Mouse (Mus musculus): ENCODE measurements around the gene Resp18. TPM values are rescaled to one million over a fixed set of nuclear protein-coding genes. Genes with fewer than 3 reads are reported as not detected.
"Not testable (repeated sequence)": the region's sequence is repeated elsewhere in the genome, so short reads cannot be mapped to it uniquely, and the experiment has no call there.

Gene Resp18
- polyA plus RNA-seq, 1 experiment, result 275 TPM

DNA sequence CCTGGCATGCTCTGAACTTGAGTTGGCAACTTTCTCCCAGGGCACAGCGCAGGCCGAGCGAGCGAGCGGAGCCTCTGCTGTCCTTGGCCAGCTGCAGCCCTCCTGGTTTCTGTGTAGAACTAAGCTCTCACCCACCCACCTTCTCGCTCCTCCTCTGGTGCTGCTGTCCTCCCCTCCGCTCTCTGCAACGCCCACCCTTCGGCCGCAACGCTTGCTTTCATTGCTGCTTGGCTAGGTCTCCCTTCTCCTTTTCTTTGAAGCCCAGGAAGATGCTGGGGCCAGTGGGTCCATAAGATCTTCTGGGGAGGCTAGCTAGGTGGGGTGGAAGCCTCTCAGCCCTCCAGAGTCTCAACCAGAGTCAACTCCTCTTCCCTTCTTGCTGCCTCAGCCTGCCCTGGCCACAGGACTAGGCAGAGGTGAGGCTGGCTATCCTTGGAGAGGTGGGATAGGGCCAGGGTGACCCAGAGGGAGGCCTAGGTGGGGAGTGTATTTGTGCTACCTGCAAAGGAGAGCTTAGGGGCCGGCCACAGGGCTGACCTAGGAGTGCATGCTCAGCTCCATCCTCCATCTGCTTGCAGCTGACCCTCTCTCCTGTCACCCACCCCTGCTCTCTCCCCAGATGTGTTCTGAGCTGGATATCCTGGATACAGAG is 33.9 kb downstream of the Resp18 start:
- WGBS, result 78% methylated on average over 12 of the region's 12 CpGs
- Histone ChIP-seq H3K4me3 (replicated peaks; ENCODE audit: insufficient read depth, low read depth, low read length) (no peak overlapping the region), H3K4me1 (ENCODE audit: control insufficient read depth, insufficient read depth, low read length) (peaks cover 31% of the 10 kb centered on the region), H3K27ac (ENCODE audit: insufficient read depth, low read length) (no peak overlapping the region), H3K27me3 (ENCODE audit: control insufficient read depth, insufficient read depth, low read length) (no peaks in the 10 kb centered on the region)
- no peak for DNase-seq
- TF ChIP-seq CTCF (IDR thresholded peaks at IDR 0.05; ENCODE audit: borderline replicate concordance, insufficient read depth, low read depth, low read length) (no peak), POLR2A (IDR thresholded peaks at IDR 0.05; ENCODE audit: borderline replicate concordance, insufficient read depth, low read length) (no peak)

DNA sequence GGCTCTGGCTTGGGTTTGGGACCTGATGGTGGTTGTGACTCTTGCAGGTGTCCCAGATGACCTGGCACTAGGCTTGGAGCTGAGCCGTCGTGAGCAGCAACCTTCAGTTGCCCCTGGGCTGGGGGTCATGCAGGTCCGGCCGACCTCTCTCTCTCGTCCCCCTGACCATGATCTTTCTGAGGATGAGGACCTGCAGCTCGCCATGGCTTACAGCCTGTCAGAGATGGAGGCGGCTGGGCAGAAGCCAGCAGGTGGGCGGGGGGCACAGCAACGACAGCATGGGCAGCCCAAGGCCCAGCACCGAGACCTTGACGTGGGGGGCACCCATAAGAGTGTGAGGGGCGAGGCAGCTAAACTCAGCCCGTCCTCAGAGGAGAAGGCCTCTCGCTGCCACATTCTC is 34.8 kb downstream of the Resp18 start:
- no peak overlapping the region for H3K27ac ChIP-seq (ENCODE audit: insufficient read depth, low read length)
- peaks cover 35% of the 10 kb centered on the region for H3K4me1 ChIP-seq (ENCODE audit: control insufficient read depth, insufficient read depth, low read length)
- H3K27me3 ChIP-seq (ENCODE audit: control insufficient read depth, insufficient read depth, low read length), result no peaks in the 10 kb centered on the region
- no peak overlapping the region for H3K4me3 ChIP-seq (replicated peaks; ENCODE audit: insufficient read depth, low read depth, low read length)
- TF ChIP-seq CTCF (IDR thresholded peaks at IDR 0.05; ENCODE audit: borderline replicate concordance, insufficient read depth, low read depth, low read length), result no peak
- TF ChIP-seq POLR2A (IDR thresholded peaks at IDR 0.05; ENCODE audit: borderline replicate concordance, insufficient read depth, low read length), result no peak
- no peak for DNase-seq
- 85% methylated on average over 14 of the region's 14 CpGs for WGBS

DNA sequence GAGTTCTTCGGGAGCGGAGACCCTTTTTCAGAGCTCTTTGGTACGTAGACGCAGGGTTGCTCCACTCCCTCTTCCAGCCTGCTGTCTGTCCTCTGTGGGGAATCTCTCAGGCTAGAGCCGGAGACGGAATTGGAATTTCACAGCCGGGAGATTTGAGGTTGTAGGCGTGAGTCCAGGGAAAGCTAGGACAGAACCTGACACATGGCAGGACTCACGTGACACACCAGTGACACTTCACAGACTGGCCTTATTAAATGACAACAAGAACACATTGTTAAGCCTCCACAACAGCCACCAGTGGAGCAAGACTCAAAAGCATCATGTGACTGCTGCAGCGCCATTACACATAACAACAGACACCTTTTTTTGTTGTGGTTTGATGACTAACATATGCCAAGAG is 38.6 kb downstream of the Resp18 start:
- peak; percentile 63 to 79 for DNase-seq
- H3K27me3 ChIP-seq (ENCODE audit: control insufficient read depth, insufficient read depth, low read length), result no peaks in the 10 kb centered on the region
- no peak overlapping the region for H3K4me3 ChIP-seq (replicated peaks; ENCODE audit: insufficient read depth, low read depth, low read length)
- WGBS, result 23% methylated on average over 10 of the region's 10 CpGs
- peak overlapping the region; percentile 77; the same call in 1 of the 2 replicates for H3K27ac ChIP-seq (ENCODE audit: insufficient read depth, low read length)
- TF ChIP-seq POLR2A (IDR thresholded peaks at IDR 0.05; ENCODE audit: borderline replicate concordance, insufficient read depth, low read length) (no peak), CTCF (IDR thresholded peaks at IDR 0.05; ENCODE audit: borderline replicate concordance, insufficient read depth, low read depth, low read length) (no peak)
- H3K4me1 ChIP-seq (ENCODE audit: control insufficient read depth, insufficient read depth, low read length), result peaks cover 29% of the 10 kb centered on the region

DNA sequence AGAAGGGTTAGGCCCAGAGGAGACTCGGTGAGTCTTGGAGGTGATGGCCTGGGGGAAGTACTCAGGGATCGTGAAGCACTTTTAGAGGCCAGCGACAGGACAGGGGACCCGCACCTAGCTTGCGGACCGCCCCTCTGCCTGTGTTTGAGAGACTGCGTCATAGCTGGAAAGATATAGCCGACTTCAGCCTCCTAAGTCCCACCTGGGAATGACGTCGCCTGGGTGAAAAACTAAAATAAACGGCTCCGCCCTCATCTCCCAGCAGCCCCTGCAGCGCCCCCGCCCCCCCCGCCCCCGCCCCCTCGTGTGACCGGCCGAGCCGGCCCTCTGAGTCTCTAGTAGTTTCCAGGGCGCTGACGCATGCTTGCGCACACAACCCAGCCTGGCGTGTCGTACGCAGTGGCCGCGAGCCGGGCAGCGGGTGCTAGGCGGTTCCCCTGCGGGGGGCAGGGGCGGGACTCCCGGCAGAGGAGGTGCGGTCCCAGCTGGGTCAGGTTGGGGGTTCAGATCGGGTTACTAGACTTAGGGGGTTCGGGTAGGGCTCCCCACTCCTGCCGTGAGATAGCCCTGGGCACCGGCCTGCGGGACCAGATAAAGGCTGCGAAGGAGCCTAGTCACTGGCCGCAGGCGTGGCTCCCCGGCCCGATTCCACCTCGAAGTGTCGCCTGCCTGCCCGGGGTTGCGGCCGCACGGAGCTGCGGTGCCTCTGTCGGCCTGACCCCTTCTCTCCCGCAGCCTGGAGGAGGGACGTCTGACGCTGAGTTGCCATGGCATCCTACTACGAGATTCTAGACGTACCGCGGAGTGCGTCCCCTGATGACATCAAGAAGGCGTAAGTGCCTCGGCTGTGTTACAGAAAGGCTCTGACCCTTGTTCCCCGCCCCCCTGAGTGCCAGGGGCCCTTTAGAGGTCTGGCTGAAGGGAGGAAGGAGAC is 41.8 kb downstream of the Resp18 start, which contains the start of gene Dnajb2:
Gene Dnajb2 (plus strand): TSS at position 290 of the 934 bp plus-strand sequence.
- no peak for TF ChIP-seq CTCF (IDR thresholded peaks at IDR 0.05; ENCODE audit: borderline replicate concordance, insufficient read depth, low read depth, low read length)
- TF ChIP-seq POLR2A (IDR thresholded peaks at IDR 0.05; ENCODE audit: borderline replicate concordance, insufficient read depth, low read length), result peak; percentile 93
- H3K27ac ChIP-seq (ENCODE audit: insufficient read depth, low read length), result peak within 1 kb of the TSS; percentile 100

DNA sequence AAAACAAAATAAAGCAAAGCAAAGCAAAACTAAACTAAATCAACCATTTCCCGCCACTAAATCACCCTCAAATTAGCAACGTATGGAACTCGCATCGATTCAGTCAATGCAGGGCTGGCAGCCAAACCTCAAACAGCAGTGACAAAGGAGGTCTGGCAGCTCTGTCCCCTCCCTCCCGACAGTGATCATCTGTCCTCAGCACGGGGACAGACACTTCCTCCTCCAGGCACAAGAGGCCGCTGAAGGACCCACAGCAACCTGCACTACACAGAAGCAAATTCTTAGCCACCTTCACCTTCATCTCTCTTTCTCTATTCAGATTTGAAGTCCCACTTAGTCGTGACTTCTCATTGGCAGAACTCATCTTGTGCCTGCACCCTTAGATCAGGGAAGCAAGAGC is 43.6 kb downstream of the Resp18 start:
- Histone ChIP-seq H3K4me1 (ENCODE audit: control insufficient read depth, insufficient read depth, low read length) (peaks cover 24% of the 10 kb centered on the region), H3K27ac (ENCODE audit: insufficient read depth, low read length) (no peak overlapping the region), H3K27me3 (ENCODE audit: control insufficient read depth, insufficient read depth, low read length) (no peaks in the 10 kb centered on the region), H3K4me3 (replicated peaks; ENCODE audit: insufficient read depth, low read depth, low read length) (no peak overlapping the region)
- peak; percentile 84 to 89 for DNase-seq
- TF ChIP-seq POLR2A (IDR thresholded peaks at IDR 0.05; ENCODE audit: borderline replicate concordance, insufficient read depth, low read length) (no peak), CTCF (IDR thresholded peaks at IDR 0.05; ENCODE audit: borderline replicate concordance, insufficient read depth, low read depth, low read length) (peak; percentile 90)
- under 1% methylated on average over 8 of the region's 8 CpGs for WGBS

More for the DNA sequence above, 41.8 kb downstream of the Resp18 start, which contains the start of gene Dnajb2:
- no peaks in the 10 kb centered on the region for H3K27me3 ChIP-seq (ENCODE audit: control insufficient read depth, insufficient read depth, low read length)
- peak within 1 kb of the TSS; percentile 90 for H3K4me3 ChIP-seq (replicated peaks; ENCODE audit: insufficient read depth, low read depth, low read length)
- WGBS, result under 1% methylated on average over 64 of the region's 64 CpGs
- H3K4me1 ChIP-seq (ENCODE audit: control insufficient read depth, insufficient read depth, low read length), result peaks cover 29% of the 10 kb centered on the region
- DNase-seq, result peak; percentile 93 to 95

DNA sequence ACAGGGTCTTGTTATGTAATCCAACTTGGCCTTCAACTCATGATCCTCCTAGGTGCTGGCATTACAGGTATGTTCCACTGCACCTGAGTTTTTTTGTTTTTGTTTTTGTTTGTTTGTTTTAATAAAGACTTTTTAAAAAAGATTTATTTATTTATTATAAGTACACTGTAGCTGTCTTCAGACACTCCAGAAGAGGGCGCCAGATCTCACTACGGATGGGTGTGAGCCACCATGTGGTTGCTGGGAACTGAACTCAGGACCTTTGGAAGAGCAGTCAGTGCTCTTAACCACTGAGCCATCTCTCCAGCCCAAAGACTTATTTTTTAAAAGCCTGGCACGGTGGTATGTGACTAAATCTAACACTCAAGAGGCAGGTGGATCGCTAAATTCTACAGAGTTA is 45.7 kb downstream of the Resp18 start:
- H3K4me3 ChIP-seq (replicated peaks; ENCODE audit: insufficient read depth, low read depth, low read length); H3K27ac ChIP-seq (ENCODE audit: insufficient read depth, low read length); H3K27me3 ChIP-seq (ENCODE audit: control insufficient read depth, insufficient read depth, low read length); DNase-seq: not testable (repeated sequence)
- WGBS, result 78% methylated on average over 4 of the region's 4 CpGs
- H3K4me1 ChIP-seq (ENCODE audit: control insufficient read depth, insufficient read depth, low read length), result peaks cover 10% of the 10 kb centered on the region

DNA sequence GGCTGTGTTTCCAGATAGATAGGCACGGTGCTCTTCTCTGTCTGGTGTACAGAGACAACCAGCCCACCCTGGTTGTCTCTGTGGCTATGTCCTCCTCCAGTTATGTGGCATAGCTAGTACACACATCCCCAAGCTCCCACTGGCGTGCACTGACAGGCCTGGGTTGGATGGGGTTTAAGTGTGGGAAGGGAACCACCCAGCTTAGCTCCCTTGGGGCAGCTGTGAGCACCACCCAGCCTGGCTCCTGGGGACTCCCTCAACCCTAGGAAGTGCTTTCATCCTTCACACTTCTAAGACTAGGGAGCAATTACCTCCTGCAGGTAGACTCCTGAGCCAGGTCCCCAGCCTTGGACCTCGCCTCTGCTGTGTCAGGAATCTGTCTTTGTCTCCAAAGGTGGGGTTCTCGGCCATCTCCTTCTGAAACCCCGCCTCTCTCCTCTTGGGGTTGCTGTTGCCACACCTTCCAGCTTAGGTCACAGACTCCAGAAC is 46.5 kb downstream of the Resp18 start, which contains the start of gene A630095N17Rik:
Gene A630095N17Rik (minus strand): TSS at position 439 of the 489 bp plus-strand sequence.
- no peaks in the 10 kb centered on the region for H3K27me3 ChIP-seq (ENCODE audit: control insufficient read depth, insufficient read depth, low read length)
- DNase-seq, result no peak
- no peak within 1 kb of the TSS for H3K27ac ChIP-seq (ENCODE audit: insufficient read depth, low read length)
- WGBS, result 77% methylated on average over 5 of the region's 5 CpGs
- TF ChIP-seq POLR2A (IDR thresholded peaks at IDR 0.05; ENCODE audit: borderline replicate concordance, insufficient read depth, low read length) (no peak), CTCF (IDR thresholded peaks at IDR 0.05; ENCODE audit: borderline replicate concordance, insufficient read depth, low read depth, low read length) (no peak)
- peaks cover 10% of the 10 kb centered on the region for H3K4me1 ChIP-seq (ENCODE audit: control insufficient read depth, insufficient read depth, low read length)
- no peak within 1 kb of the TSS for H3K4me3 ChIP-seq (replicated peaks; ENCODE audit: insufficient read depth, low read depth, low read length)
